Mouse (Mus musculus) liver, embryonic 12.5 days (tissue): ENCODE data around the gene Immp2l. TPM values are rescaled to one million over a fixed set of nuclear protein-coding genes. Genes with fewer than 3 reads are reported as not detected.

Experiments used
- ATAC-seq: fragments of 200-750 bp; cut with Nextera tagmentation; 2 replicates; pipeline ENCODE4 v1.8.0; 2017; ENCODE audit warnings: moderate number of reproducible peaks, mild to moderate bottlenecking, moderate library complexity
- H3K27ac ChIP-seq: fragments of 300-500 bp; sonication (generic); 2 replicates; pipeline ENCODE4 v1.5.1; 2016; ENCODE audit warnings: mild to moderate bottlenecking
- H3K27me3 ChIP-seq: fragments of 300-500 bp; sonication (generic); replicated peaks from 2 replicates; pipeline ENCODE4 v1.6.1; 2016; ENCODE audit warnings: mild to moderate bottlenecking, moderate library complexity
- H3K36me3 ChIP-seq: fragments of 300-500 bp; sonication (generic); 2 replicates; pipeline ENCODE4 v1.6.1; 2016; ENCODE audit warnings: mild to moderate bottlenecking, moderate library complexity
- H3K4me1 ChIP-seq: fragments of 300-500 bp; sonication (generic); 2 replicates; pipeline ENCODE4 v1.6.1; 2016
- H3K4me2 ChIP-seq: fragments of 300-500 bp; sonication (generic); 2 replicates; pipeline ENCODE4 v1.6.1; 2016; ENCODE audit warnings: mild to moderate bottlenecking, moderate library complexity
- H3K4me3 ChIP-seq: fragments of 300-500 bp; sonication (generic); 2 replicates; pipeline ENCODE4 v1.5.1; 2016; ENCODE audit warnings: mild to moderate bottlenecking, moderate library complexity
- H3K9ac ChIP-seq: fragments of 300-500 bp; sonication (generic); 2 replicates; pipeline ENCODE4 v1.6.1; 2016; ENCODE audit warnings: mild to moderate bottlenecking, moderate library complexity
- H3K9me3 ChIP-seq: fragments of 300-500 bp; sonication (generic); replicated peaks from 2 replicates; pipeline ENCODE4 v1.6.1; 2016; ENCODE audit warnings: mild to moderate bottlenecking, moderate library complexity
- WGBS: fragments of 180-500 bp; shearing (Covaris S2); methylation state at CpG from one replicate; pipeline ENCODE4 v1.1.7; 2016; ENCODE audit not compliant: insufficient replicate concordance; 5-methylcytosine and 5-hydroxymethylcytosine counted together
- polyA plus RNA-seq: library from polyadenylated mRNA; unstranded; fragments of >200 nt; fragmentation: Nextera tagmentation; extraction: Ambion mirVana; gene quantifications from 2 replicates; pipeline ENCODE4 v1.2.1, GENCODE M21; 2016

Immp2l gene
- polyA plus RNA-seq, 1 experiment from 2014 or later, result 11.6 TPM

DNA sequence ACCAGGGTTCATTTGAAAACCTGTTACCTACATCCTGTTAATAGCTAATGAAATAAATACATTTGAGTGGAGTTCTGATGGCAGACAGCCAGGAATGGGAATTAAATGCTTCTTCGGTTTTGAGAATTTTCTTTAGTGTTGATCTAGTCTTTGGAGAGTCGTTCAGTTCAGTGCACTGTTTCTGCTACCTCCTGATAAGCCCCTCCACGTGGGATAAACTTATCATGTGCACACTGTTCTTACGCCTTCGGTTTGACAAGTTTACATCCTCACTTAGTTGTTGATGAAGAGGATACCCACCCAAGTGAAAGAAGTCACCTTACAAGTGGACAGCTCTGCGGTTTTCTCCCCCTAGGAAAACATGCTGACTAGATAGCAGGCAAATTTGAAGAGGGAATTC, 88.2 kb downstream of the Immp2l start:
- Histone ChIP-seq H3K4me1 (peaks cover 14% of the 10 kb centered on the region), H3K27ac (peak overlapping the region; percentile 82), H3K4me3 (no peak overlapping the region), H3K9ac (no peak overlapping the region), H3K27me3 (no peaks in the 10 kb centered on the region), H3K9me3 (no peaks in the 10 kb centered on the region), H3K4me2 (peak overlapping the region; percentile 52), H3K36me3 (no peaks in the 10 kb centered on the region)
- 14% methylated on average over 6 of the region's 6 CpGs for WGBS
- ATAC-seq, result peak; percentile 97

DNA sequence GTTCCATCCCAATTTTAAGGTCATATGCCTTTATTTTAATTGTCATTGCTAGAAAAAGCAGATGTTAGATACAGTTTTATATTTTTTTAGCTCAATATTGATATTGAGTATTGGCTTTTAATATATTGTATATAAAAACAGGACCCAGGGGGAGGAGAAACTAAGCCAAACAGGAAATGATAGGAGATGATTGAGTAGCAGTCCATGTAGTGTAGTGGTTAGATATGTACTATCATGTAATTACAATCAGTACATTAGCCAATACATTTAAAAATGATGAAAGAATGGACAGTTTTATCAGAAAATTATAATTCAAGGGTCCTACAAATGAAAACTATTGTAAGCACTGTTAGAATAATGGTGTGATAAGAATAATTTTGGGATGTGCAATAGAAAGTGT, 94.5 kb downstream of the Immp2l start:
- H3K36me3 ChIP-seq, result no peaks in the 10 kb centered on the region
- H3K27me3 ChIP-seq, result no peaks in the 10 kb centered on the region
- H3K4me2 ChIP-seq, result no peak overlapping the region
- H3K4me1 ChIP-seq, result peaks cover 13% of the 10 kb centered on the region
- no peak overlapping the region for H3K9ac ChIP-seq
- H3K9me3 ChIP-seq, result no peaks in the 10 kb centered on the region
- no peak overlapping the region for H3K4me3 ChIP-seq
- ATAC-seq, result no peak
- no peak overlapping the region for H3K27ac ChIP-seq

DNA sequence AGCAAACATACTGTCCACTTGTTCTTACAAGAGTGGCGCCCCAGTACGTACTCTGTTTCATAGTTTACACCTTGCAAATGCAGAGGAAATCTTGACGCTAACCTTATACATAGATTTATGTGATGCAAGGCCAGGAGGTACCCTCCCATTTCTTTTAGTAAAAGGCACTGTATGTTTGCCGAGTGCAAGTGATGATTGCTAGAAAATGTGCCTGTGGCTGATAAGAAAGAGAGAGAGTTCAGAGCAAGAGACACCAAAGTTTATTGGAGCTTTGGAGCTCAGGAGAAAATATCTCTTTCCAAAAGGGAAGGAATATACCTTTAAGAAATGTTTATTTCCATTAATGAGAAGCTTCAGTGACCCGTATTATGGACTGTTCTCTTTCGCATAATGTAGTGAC, 95.8 kb downstream of the Immp2l start:
- no peak overlapping the region for H3K4me3 ChIP-seq
- H3K36me3 ChIP-seq, result no peaks in the 10 kb centered on the region
- H3K4me2 ChIP-seq, result peak overlapping the region; percentile 7; the same call in 1 of the 2 replicates
- no peaks in the 10 kb centered on the region for H3K9me3 ChIP-seq
- H3K27ac ChIP-seq, result peak overlapping the region; percentile 39
- WGBS, result 60% methylated on average over 6 of the region's 6 CpGs
- H3K4me1 ChIP-seq, result peaks cover 13% of the 10 kb centered on the region
- ATAC-seq, result peak; percentile 89
- no peaks in the 10 kb centered on the region for H3K27me3 ChIP-seq
- no peak overlapping the region for H3K9ac ChIP-seq

DNA sequence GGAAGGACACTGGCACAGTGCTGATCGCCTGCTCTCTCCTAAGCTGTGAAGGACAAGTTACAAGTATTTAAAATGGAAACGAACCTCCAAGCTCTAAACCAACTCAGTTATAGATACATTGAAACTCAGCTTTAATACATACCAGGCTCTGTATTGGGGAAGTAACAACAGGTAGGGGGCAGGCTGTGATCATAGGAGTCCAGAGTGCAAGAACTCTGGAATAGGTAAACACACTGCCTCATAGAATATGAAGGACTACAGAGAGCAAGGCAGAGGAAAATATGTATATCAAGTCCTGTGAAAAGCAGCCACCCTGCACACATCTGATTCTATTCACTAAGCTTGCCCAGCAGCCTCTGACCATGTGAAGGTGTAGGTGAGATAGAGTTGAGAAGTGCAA, 99.3 kb downstream of the Immp2l start:
- H3K4me1 ChIP-seq, result peaks cover 13% of the 10 kb centered on the region
- H3K27ac ChIP-seq, result no peak overlapping the region
- no peak for ATAC-seq
- no peak overlapping the region for H3K4me3 ChIP-seq
- no peak overlapping the region for H3K4me2 ChIP-seq
- H3K36me3 ChIP-seq, result no peaks in the 10 kb centered on the region
- 64% methylated on average over 2 of the region's 2 CpGs for WGBS
- no peaks in the 10 kb centered on the region for H3K27me3 ChIP-seq
- no peaks in the 10 kb centered on the region for H3K9me3 ChIP-seq
- H3K9ac ChIP-seq, result no peak overlapping the region

DNA sequence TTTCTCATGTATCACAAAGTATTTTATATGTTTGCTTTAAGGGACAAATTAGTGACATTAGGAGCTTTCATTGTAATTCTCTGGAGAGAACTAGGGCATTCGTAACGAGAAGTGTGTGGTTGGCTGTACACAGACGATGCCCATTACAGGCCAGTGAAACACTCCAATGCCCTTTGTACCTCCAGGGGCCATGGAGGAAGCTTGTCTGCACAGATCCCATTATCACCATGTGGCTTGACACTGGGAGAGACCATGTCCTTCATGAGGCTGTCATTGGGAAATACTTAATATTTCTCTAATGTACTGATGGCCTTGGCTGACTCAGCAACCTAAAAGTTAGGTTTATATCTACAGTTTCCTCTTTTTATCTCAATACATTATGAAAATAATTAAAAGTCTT, 111.0 kb downstream of the Immp2l start:
- H3K4me3 ChIP-seq, result no peak overlapping the region
- H3K4me2 ChIP-seq, result no peak overlapping the region
- no peak for ATAC-seq
- H3K27me3 ChIP-seq, result no peaks in the 10 kb centered on the region
- H3K9ac ChIP-seq, result no peak overlapping the region
- WGBS, result 84% methylated on average over 3 of the region's 3 CpGs
- H3K4me1 ChIP-seq, result no peaks in the 10 kb centered on the region
- no peaks in the 10 kb centered on the region for H3K36me3 ChIP-seq
- H3K27ac ChIP-seq, result no peak overlapping the region
- no peaks in the 10 kb centered on the region for H3K9me3 ChIP-seq

DNA sequence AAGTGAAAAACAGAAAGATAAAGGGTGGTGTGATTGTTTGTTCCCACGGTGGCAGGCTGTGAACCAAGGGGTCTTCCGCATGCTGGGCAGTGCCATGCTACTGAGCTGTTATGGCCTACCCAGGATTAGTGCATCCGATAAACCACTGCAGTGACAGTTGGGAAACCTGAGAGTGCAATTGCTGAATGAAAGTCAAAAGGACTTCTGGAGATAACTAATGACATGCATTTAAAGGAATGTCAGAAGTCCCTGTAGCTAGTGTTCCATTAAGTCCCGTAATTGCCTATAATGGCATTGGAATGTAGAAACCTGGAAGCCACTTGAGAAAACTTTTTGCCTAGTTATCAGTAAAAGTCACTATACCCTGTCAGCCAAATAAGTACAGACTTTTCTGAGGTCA, 135.7 kb downstream of the Immp2l start:
- ATAC-seq, result no peak
- no peak overlapping the region for H3K4me3 ChIP-seq
- 75% methylated on average over 4 of the region's 4 CpGs for WGBS
- H3K9ac ChIP-seq, result no peak overlapping the region
- no peak overlapping the region for H3K27ac ChIP-seq
- no peak overlapping the region for H3K4me2 ChIP-seq
- no peaks in the 10 kb centered on the region for H3K27me3 ChIP-seq
- H3K4me1 ChIP-seq, result no peaks in the 10 kb centered on the region
- H3K36me3 ChIP-seq, result no peaks in the 10 kb centered on the region
- no peaks in the 10 kb centered on the region for H3K9me3 ChIP-seq

GRCm38 (mm10) chr12:41167802-41168201, 143.9 kb downstream of the Immp2l start:
- no peak overlapping the region for H3K4me2 ChIP-seq
- H3K4me3 ChIP-seq, result no peak overlapping the region
- H3K36me3 ChIP-seq, result no peaks in the 10 kb centered on the region
- 62% methylated on average over 4 of the region's 4 CpGs for WGBS
- no peaks in the 10 kb centered on the region for H3K4me1 ChIP-seq
- ATAC-seq, result no peak
- no peaks in the 10 kb centered on the region for H3K9me3 ChIP-seq
- H3K9ac ChIP-seq, result no peak overlapping the region
- H3K27me3 ChIP-seq, result no peaks in the 10 kb centered on the region
- no peak overlapping the region for H3K27ac ChIP-seq

GRCm38 (mm10) chr12:41170051-41170450, 146.2 kb downstream of the Immp2l start:
- no peaks in the 10 kb centered on the region for H3K4me1 ChIP-seq
- no peak for ATAC-seq
- H3K27ac ChIP-seq, result no peak overlapping the region

DNA sequence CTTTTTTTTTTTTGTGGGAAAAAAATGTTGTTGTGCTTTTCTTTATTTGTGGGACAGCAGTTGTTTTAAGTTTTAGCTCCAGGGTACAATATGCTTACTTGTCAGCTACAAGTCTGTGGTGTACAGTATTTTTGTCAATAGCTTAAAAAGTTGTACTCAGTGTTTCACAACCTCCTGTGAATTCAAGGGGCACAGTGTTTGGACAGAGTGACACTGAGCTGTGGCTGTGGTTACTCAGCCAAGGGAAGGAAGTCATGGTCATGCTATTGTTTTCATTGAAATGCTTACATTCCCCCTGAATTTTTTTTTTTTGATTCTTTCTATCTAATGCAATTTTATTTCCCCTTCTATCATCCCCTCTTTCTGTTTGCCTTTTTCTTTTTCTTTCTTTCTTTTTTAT, 159.0 kb downstream of the Immp2l start:
- Histone ChIP-seq H3K4me1 (no peaks in the 10 kb centered on the region), H3K27me3 (no peaks in the 10 kb centered on the region), H3K9me3 (no peaks in the 10 kb centered on the region), H3K4me2 (no peak overlapping the region), H3K9ac (no peak overlapping the region), H3K4me3 (no peak overlapping the region), H3K36me3 (no peaks in the 10 kb centered on the region), H3K27ac (no peak overlapping the region)
- no peak for ATAC-seq

More at GRCm38 (mm10) chr12:41170051-41170450, 146.2 kb downstream of the Immp2l start:
- Histone ChIP-seq H3K4me3 (no peak overlapping the region), H3K4me2 (no peak overlapping the region), H3K36me3 (no peaks in the 10 kb centered on the region), H3K9ac (no peak overlapping the region), H3K27me3 (no peaks in the 10 kb centered on the region), H3K9me3 (no peaks in the 10 kb centered on the region)
- 62% methylated on average over 1 of the region's 1 CpGs for WGBS

- no peaks in the 10 kb centered on the region for H3K4me1 ChIP-seq
- H3K36me3 ChIP-seq, result no peaks in the 10 kb centered on the region
- H3K9me3 ChIP-seq, result no peaks in the 10 kb centered on the region
- no peak overlapping the region for H3K9ac ChIP-seq
- H3K4me2 ChIP-seq, result no peak overlapping the region
- H3K4me3 ChIP-seq, result no peak overlapping the region
- WGBS, result 69% methylated on average over 4 of the region's 4 CpGs
- ATAC-seq, result no peak
- no peaks in the 10 kb centered on the region for H3K27me3 ChIP-seq
- H3K27ac ChIP-seq, result no peak overlapping the region
Measured at GRCm38 (mm10) chr12:41185060-41185459, 161.2 kb downstream of the Immp2l start.

DNA sequence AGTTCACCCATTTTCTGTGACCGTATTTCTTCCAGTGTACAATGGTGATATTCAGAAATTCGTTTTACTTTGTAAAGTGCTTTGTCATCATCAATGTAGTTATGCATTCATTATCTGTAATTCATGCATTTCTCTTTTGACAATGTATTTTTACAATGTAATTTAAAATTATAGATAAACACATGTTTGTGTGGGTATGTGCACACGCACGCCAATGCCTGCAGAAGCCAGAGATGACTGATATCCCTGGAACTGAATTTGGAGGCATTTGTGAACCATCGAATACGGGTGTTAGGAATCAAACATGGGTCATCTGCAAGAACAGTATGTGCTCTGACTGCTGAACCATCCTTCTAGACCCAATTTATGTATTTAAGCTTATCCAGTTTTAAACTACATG, 161.6 kb downstream of the Immp2l start:
- Histone ChIP-seq H3K4me3 (no peak overlapping the region), H3K27ac (no peak overlapping the region), H3K4me2 (no peak overlapping the region), H3K36me3 (no peaks in the 10 kb centered on the region), H3K27me3 (no peaks in the 10 kb centered on the region), H3K4me1 (no peaks in the 10 kb centered on the region), H3K9ac (no peak overlapping the region), H3K9me3 (no peaks in the 10 kb centered on the region)
- ATAC-seq, result no peak
- WGBS, result 73% methylated on average over 6 of the region's 6 CpGs

- no peaks in the 10 kb centered on the region for H3K4me1 ChIP-seq
- WGBS, result 40% methylated on average over 3 of the region's 3 CpGs
- no peaks in the 10 kb centered on the region for H3K9me3 ChIP-seq
- no peaks in the 10 kb centered on the region for H3K36me3 ChIP-seq
- no peak overlapping the region for H3K9ac ChIP-seq
- no peak overlapping the region for H3K4me2 ChIP-seq
- ATAC-seq, result no peak
- no peak overlapping the region for H3K4me3 ChIP-seq
- no peaks in the 10 kb centered on the region for H3K27me3 ChIP-seq
- no peak overlapping the region for H3K27ac ChIP-seq
Measured at GRCm38 (mm10) chr12:41192829-41193228, 168.9 kb downstream of the Immp2l start.

DNA sequence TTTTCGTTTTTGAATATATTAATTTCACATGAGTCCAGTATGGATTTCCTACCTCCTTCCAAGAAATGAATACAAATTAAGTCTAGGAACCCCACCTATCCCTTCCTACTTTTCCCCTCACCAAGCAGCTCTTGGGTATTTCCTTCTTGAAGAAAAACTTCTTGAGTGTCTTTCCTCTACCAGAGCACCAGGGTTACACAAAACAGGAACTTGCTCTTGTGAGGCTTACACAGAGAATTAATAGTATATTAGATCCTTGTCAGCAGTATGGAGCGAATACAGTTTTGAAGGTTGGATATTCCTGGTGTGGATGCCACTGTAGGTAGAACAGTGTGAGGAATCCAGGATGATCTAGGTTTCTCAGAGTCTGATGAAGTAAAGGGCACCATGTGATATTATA, 172.5 kb downstream of the Immp2l start:
- no peaks in the 10 kb centered on the region for H3K27me3 ChIP-seq
- 54% methylated on average over 2 of the region's 2 CpGs for WGBS
- no peak overlapping the region for H3K27ac ChIP-seq
- no peaks in the 10 kb centered on the region for H3K9me3 ChIP-seq
- no peaks in the 10 kb centered on the region for H3K36me3 ChIP-seq
- no peak for ATAC-seq
- no peak overlapping the region for H3K9ac ChIP-seq
- no peak overlapping the region for H3K4me2 ChIP-seq
- no peaks in the 10 kb centered on the region for H3K4me1 ChIP-seq
- no peak overlapping the region for H3K4me3 ChIP-seq
